ENCODE assay signal across 10 mouse cellular contexts in genomic region chr13:15556646-15557098, GRCm38 (mm10).
DNase-seq lines count a peak whose midpoint lies in the region; ATAC-seq lines count a peak whose summit lies in the region.
"Had no signal": no experiment of that assay in that cellular context is flagged by ENCODE, and none has a peak within 500 bp of the region (broad histone marks: within the 10 kb centered on the region; RNA-seq: fewer than 3 reads in every experiment).

No protein-coding gene starts in this region.

- no peaks in the 10 kb centered on the region for H3K9me3 ChIP-seq in embryonic facial prominence, embryonic 11.5 days (replicated peaks; ENCODE audit: control insufficient read depth, low read length)
- H3K9me3 ChIP-seq in hindbrain, embryonic 10.5 days, result no peaks in the 10 kb centered on the region
- no peaks in the 10 kb centered on the region for H3K9me3 ChIP-seq in midbrain, embryonic 15.5 days
- no peaks in the 10 kb centered on the region for H3K9me3 ChIP-seq in intestine, embryonic 15.5 days
- H3K9me3 ChIP-seq: kidney, embryonic 15.5 days had no signal

- peak; percentile 10 for DNase-seq in layer of hippocampus, adult 9-11 months
- no peak for DNase-seq in layer of hippocampus, adult 9-10 months (ENCODE audit: low spot score)
- DNase-seq in embryonic facial prominence, embryonic 11.5 days (ENCODE audit: low spot score), result no peak
- DNase-seq in hindbrain, embryonic 10.5 days (ENCODE audit: low spot score), result no peak
- no peak for DNase-seq in spleen, postnatal 36 days (ENCODE audit: low spot score in 2 of 2)
- DNase-seq: adrenal gland, postnatal 10 days had no signal

- ATAC-seq in embryonic facial prominence, embryonic 11.5 days (replicated peaks; ENCODE audit: insufficient number of reproducible peaks, low FRiP score, low TSS enrichment, low read depth), result peak; percentile 49; the same call in 1 of the 2 replicates
- ATAC-seq in midbrain, embryonic 15.5 days (replicated peaks), result peak; percentile 75
- ATAC-seq in intestine, embryonic 15.5 days, result no peak
- ATAC-seq in monocyte, adult 5-6 weeks (replicated peaks; ENCODE audit: insufficient number of reproducible peaks, low FRiP score, low TSS enrichment, poor library complexity, severe bottlenecking), result no peak

- no peaks in the 10 kb centered on the region for H3K27me3 ChIP-seq in embryonic facial prominence, embryonic 11.5 days (ENCODE audit: control insufficient read depth, insufficient read depth, low read length)
- H3K27me3 ChIP-seq in hindbrain, embryonic 10.5 days (ENCODE audit: insufficient read depth, poor library complexity, severe bottlenecking), result no peaks in the 10 kb centered on the region
- no peaks in the 10 kb centered on the region for H3K27me3 ChIP-seq in midbrain, embryonic 15.5 days (replicated peaks)
- H3K27me3 ChIP-seq in intestine, embryonic 15.5 days (replicated peaks), result no peaks in the 10 kb centered on the region
- H3K27me3 ChIP-seq: kidney, embryonic 15.5 days had no signal

- H3K4me3 ChIP-seq in embryonic facial prominence, embryonic 11.5 days (ENCODE audit: low read depth, low read length), result no peak overlapping the region
- H3K4me3 ChIP-seq in hindbrain, embryonic 10.5 days, result no peak overlapping the region
- no peak overlapping the region for H3K4me3 ChIP-seq in midbrain, embryonic 15.5 days
- no peak overlapping the region for H3K4me3 ChIP-seq in intestine, embryonic 15.5 days (replicated peaks)
- H3K4me3 ChIP-seq: kidney, embryonic 15.5 days had no signal

- H3K36me3 ChIP-seq in embryonic facial prominence, embryonic 11.5 days (replicated peaks; ENCODE audit: control insufficient read depth, insufficient read depth, low read depth, low read length), result no peaks in the 10 kb centered on the region
- no peaks in the 10 kb centered on the region for H3K36me3 ChIP-seq in hindbrain, embryonic 10.5 days
- no peaks in the 10 kb centered on the region for H3K36me3 ChIP-seq in midbrain, embryonic 15.5 days (replicated peaks)
- H3K36me3 ChIP-seq in intestine, embryonic 15.5 days, result no peaks in the 10 kb centered on the region
- H3K36me3 ChIP-seq: kidney, embryonic 15.5 days had no signal

- H3K4me1 ChIP-seq in embryonic facial prominence, embryonic 11.5 days (ENCODE audit: control insufficient read depth, insufficient read depth, low read length), result no peaks in the 10 kb centered on the region
- peaks cover 54% of the 10 kb centered on the region for H3K4me1 ChIP-seq in hindbrain, embryonic 10.5 days (replicated peaks)
- H3K4me1 ChIP-seq in midbrain, embryonic 15.5 days, result peaks cover 9% of the 10 kb centered on the region; the same call in 1 of the 2 replicates
- no peaks in the 10 kb centered on the region for H3K4me1 ChIP-seq in intestine, embryonic 15.5 days (replicated peaks)

- H3K4me2 ChIP-seq in embryonic facial prominence, embryonic 11.5 days (ENCODE audit: low read depth, low read length), result no peak overlapping the region
- H3K4me2 ChIP-seq in midbrain, embryonic 15.5 days, result no peak overlapping the region
- no peak overlapping the region for H3K4me2 ChIP-seq in intestine, embryonic 15.5 days (replicated peaks)
- H3K4me2 ChIP-seq: kidney, embryonic 15.5 days had no signal

- no peak overlapping the region for H3K27ac ChIP-seq in embryonic facial prominence, embryonic 11.5 days (replicated peaks; ENCODE audit: low read depth, low read length)
- peak overlapping the region; percentile 24 for H3K27ac ChIP-seq in hindbrain, embryonic 10.5 days
- H3K27ac ChIP-seq in midbrain, embryonic 15.5 days, result no peak overlapping the region
- H3K27ac ChIP-seq in intestine, embryonic 15.5 days, result no peak overlapping the region
- H3K27ac ChIP-seq: kidney, embryonic 15.5 days had no signal

- 33% methylated on average over 2 of the region's 2 CpGs for WGBS in embryonic facial prominence, embryonic 11.5 days
- WGBS in hindbrain, embryonic 10.5 days, result 22% methylated on average over 2 of the region's 2 CpGs
- WGBS in midbrain, embryonic 15.5 days, result 26% methylated on average over 2 of the region's 2 CpGs
- WGBS in intestine, embryonic 15.5 days, result 50% methylated on average over 2 of the region's 2 CpGs

- no peak overlapping the region for H3K9ac ChIP-seq in embryonic facial prominence, embryonic 11.5 days (replicated peaks; ENCODE audit: low read length)
- H3K9ac ChIP-seq in midbrain, embryonic 15.5 days, result no peak overlapping the region
- H3K9ac ChIP-seq in intestine, embryonic 15.5 days, result no peak overlapping the region
- H3K9ac ChIP-seq: kidney, embryonic 15.5 days had no signal

Comparison
In these comparisons a context has a peak if more than half of its experiments do, and no peak if none do; other contexts are left out.
1. ATAC-seq: peak in embryonic facial prominence, embryonic 11.5 days (single experiment) and midbrain, embryonic 15.5 days (single experiment); none in intestine, embryonic 15.5 days (single experiment) and monocyte, adult 5-6 weeks (single experiment).